Mouse (Mus musculus) lung, embryonic 16.5 days (tissue): ENCODE measurements around the gene Scel. TPM values are rescaled to one million over a fixed set of nuclear protein-coding genes. Genes with fewer than 3 reads are reported as not detected.

Source experiments
- ATAC-seq: fragments of 200-750 bp; cut with Nextera tagmentation; 2 replicates; pipeline ENCODE4 v1.8.0; 2017; ENCODE audit warnings: low read depth, mild to moderate bottlenecking, moderate library complexity
- H3K27ac ChIP-seq: fragments of 300-500 bp; sonication (generic); 2 replicates; pipeline ENCODE4 v1.5.1; 2014; ENCODE audit warnings: mild to moderate bottlenecking, control low read depth, low read length
- H3K27me3 ChIP-seq: fragments of 300-500 bp; sonication (generic); 2 replicates; pipeline ENCODE4 v1.6.1; 2014; ENCODE audit warnings: low read depth, low read length, mixed read lengths; ENCODE audit not compliant: control insufficient read depth, insufficient read depth
- H3K36me3 ChIP-seq: fragments of 300-500 bp; sonication (generic); 2 replicates; pipeline ENCODE4 v1.6.1; 2014; ENCODE audit warnings: low read length; ENCODE audit not compliant: control insufficient read depth, insufficient read depth
- H3K4me1 ChIP-seq: fragments of 300-500 bp; sonication (generic); replicated peaks from 2 replicates; pipeline ENCODE4 v1.6.1; 2014; ENCODE audit warnings: low read length, mixed read lengths; ENCODE audit not compliant: control insufficient read depth, insufficient read depth
- H3K4me2 ChIP-seq: fragments of 300-500 bp; sonication (generic); 2 replicates; pipeline ENCODE4 v1.6.1; 2014; ENCODE audit warnings: low read depth, low read length, control low read depth
- H3K4me3 ChIP-seq: fragments of 300-500 bp; sonication (generic); 2 replicates; pipeline ENCODE4 v1.5.1; 2014; ENCODE audit warnings: mild to moderate bottlenecking, low read length, control low read depth
- H3K9ac ChIP-seq: fragments of 300-500 bp; sonication (generic); 2 replicates; pipeline ENCODE4 v1.6.1; 2014; ENCODE audit warnings: low read length, control low read depth
- H3K9me3 ChIP-seq: fragments of 300-500 bp; sonication (generic); 2 replicates; pipeline ENCODE4 v1.6.1; 2016; ENCODE audit warnings: low read length; ENCODE audit not compliant: control insufficient read depth
- WGBS: fragments of 180-500 bp; shearing (Covaris S2); extraction: QIAGEN DNeasy Blood & Tissue Kit; methylation state at CpG from one replicate; pipeline ENCODE4 v1.1.7; 2014; 5-methylcytosine and 5-hydroxymethylcytosine counted together
- polyA plus RNA-seq: library from polyadenylated mRNA; unstranded; fragments of >200 nt; fragmentation: Nextera tagmentation; extraction: Ambion mirVana; gene quantifications from 2 replicates; pipeline ENCODE4 v1.2.1, GENCODE M21; 2015

The Scel gene
- polyA plus RNA-seq, 1 experiment from 2014 or later, result 1.7 TPM

DNA sequence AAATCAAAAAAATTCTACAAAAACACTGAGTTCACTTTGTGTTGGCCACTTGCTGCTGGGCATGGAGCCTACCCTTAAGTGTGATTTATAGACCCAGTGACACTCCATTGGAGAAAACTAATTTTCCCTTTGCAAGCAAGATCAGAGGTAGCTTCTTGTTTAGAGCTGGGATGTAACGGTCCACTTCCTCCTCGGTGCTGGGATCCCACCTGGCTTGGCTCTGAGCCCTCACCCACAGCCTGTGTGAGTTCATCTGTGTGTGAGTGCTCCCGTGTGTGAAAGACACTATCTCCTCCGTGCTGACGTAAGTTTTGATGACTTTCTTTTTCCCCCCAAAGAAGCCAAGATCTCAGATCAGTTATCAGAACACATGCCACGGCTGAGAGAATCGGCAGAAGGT lies 62.7 kb downstream of the Scel start:
- WGBS, result 61% methylated on average over 7 of the region's 7 CpGs
- H3K27ac ChIP-seq, result no peak overlapping the region
- no peak overlapping the region for H3K4me2 ChIP-seq
- H3K27me3 ChIP-seq, result no peaks in the 10 kb centered on the region
- H3K36me3 ChIP-seq, result no peaks in the 10 kb centered on the region
- no peaks in the 10 kb centered on the region for H3K4me1 ChIP-seq
- no peak overlapping the region for H3K9ac ChIP-seq
- no peaks in the 10 kb centered on the region for H3K9me3 ChIP-seq
- ATAC-seq, result no peak
- H3K4me3 ChIP-seq, result no peak overlapping the region

DNA sequence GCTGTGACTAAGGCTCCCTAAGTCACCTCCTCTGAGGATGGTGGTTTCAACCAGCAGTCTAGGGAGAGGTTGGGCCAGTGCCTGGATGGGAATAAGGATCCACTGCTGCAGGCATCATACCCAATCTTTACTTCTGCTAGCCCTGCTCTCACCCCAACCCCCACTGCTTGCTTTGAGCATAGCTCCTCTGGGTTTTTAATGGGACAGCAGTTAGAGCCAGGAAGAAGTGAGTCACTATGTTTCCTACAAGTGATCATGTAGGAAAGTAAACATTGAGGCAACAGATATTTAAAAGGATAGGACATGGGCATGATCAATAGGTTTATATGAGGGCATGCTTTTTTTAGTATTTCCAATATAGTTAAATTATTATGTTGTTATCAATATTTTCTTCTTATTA lies 63.9 kb downstream of the Scel start:
- no peak overlapping the region for H3K27ac ChIP-seq
- no peaks in the 10 kb centered on the region for H3K4me1 ChIP-seq
- no peaks in the 10 kb centered on the region for H3K36me3 ChIP-seq
- no peak overlapping the region for H3K4me3 ChIP-seq
- no peaks in the 10 kb centered on the region for H3K27me3 ChIP-seq
- no peak for ATAC-seq
- H3K9me3 ChIP-seq, result no peaks in the 10 kb centered on the region
- no peak overlapping the region for H3K4me2 ChIP-seq
- H3K9ac ChIP-seq, result no peak overlapping the region

GRCm38 (mm10) chr14:103586662-103587061 lies 73.5 kb downstream of the Scel start:
- no peaks in the 10 kb centered on the region for H3K36me3 ChIP-seq
- no peaks in the 10 kb centered on the region for H3K4me1 ChIP-seq
- no peak overlapping the region for H3K4me3 ChIP-seq
- WGBS, result 60% methylated on average over 4 of the region's 4 CpGs
- H3K27ac ChIP-seq, result no peak overlapping the region
- H3K4me2 ChIP-seq, result no peak overlapping the region
- ATAC-seq, result no peak
- no peaks in the 10 kb centered on the region for H3K27me3 ChIP-seq
- H3K9ac ChIP-seq, result no peak overlapping the region
- no peaks in the 10 kb centered on the region for H3K9me3 ChIP-seq

DNA sequence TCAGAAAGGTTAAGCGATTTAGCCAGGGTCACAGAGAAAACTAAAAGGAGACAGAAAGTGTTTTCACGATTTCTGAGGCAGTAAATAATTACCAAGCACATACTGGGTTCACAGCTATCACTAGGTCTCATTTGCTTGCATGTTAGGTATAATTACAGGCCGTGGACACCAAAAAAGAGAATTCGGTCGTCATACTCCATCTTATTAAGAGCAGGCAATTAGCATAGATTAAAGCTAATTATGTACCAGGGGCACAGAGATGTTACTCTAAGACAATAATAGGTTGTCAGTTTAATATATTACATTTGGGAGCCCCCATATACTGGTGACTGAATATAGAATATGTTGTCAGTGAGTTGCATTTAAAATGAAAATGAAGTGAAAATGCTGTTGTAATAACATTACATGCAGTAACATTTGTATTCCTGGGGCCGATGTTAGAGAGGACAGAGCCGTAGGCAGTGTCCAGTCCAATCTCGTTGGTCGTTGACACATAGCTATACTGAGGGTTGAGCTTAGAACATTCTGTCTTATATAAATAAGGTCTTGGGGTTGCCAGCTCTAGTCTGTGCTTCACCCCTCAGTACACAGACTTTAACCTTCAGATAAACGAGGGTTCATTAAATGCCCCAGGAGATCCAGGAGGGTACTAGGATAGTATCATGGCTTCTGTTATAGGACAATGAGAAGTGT lies 74.2 kb downstream of the Scel start:
- WGBS, result 86% methylated on average over 10 of the region's 10 CpGs
- no peak for ATAC-seq
- no peak overlapping the region for H3K9ac ChIP-seq

GRCm38 (mm10) chr14:103589819-103590218 lies 76.7 kb downstream of the Scel start:
- WGBS, result 53% methylated on average over 7 of the region's 7 CpGs
- Histone ChIP-seq H3K27ac (no peak overlapping the region), H3K4me2 (peak overlapping the region; percentile 35), H3K36me3 (no peaks in the 10 kb centered on the region), H3K9me3 (no peaks in the 10 kb centered on the region), H3K27me3 (no peaks in the 10 kb centered on the region), H3K4me1 (no peaks in the 10 kb centered on the region), H3K4me3 (no peak overlapping the region), H3K9ac (no peak overlapping the region)
- ATAC-seq, result peak; percentile 80

More for the DNA sequence above, 74.2 kb downstream of the Scel start:
- Histone ChIP-seq H3K27me3 (no peaks in the 10 kb centered on the region), H3K4me2 (no peak overlapping the region), H3K9me3 (no peaks in the 10 kb centered on the region), H3K4me1 (no peaks in the 10 kb centered on the region), H3K27ac (no peak overlapping the region), H3K4me3 (no peak overlapping the region), H3K36me3 (no peaks in the 10 kb centered on the region)

GRCm38 (mm10) chr14:103595870-103596269 lies 82.7 kb downstream of the Scel start:
- H3K27ac ChIP-seq, result no peak overlapping the region
- no peak for ATAC-seq

GRCm38 (mm10) chr14:103608063-103608462 lies 94.9 kb downstream of the Scel start:
- Histone ChIP-seq H3K4me3 (no peak overlapping the region), H3K4me2 (no peak overlapping the region), H3K36me3 (no peaks in the 10 kb centered on the region), H3K9ac (no peak overlapping the region), H3K27ac (no peak overlapping the region), H3K27me3 (no peaks in the 10 kb centered on the region), H3K9me3 (no peaks in the 10 kb centered on the region), H3K4me1 (no peaks in the 10 kb centered on the region)
- peak; percentile 82 for ATAC-seq
- WGBS, result 62% methylated on average over 8 of the region's 8 CpGs

More at GRCm38 (mm10) chr14:103595870-103596269, 82.7 kb downstream of the Scel start:
- Histone ChIP-seq H3K36me3 (no peaks in the 10 kb centered on the region), H3K27me3 (no peaks in the 10 kb centered on the region), H3K4me1 (no peaks in the 10 kb centered on the region), H3K4me2 (no peak overlapping the region), H3K9ac (no peak overlapping the region), H3K4me3 (no peak overlapping the region), H3K9me3 (no peaks in the 10 kb centered on the region)
- 59% methylated on average over 5 of the region's 5 CpGs for WGBS

- Histone ChIP-seq H3K4me1 (no peaks in the 10 kb centered on the region), H3K9ac (no peak overlapping the region), H3K4me3 (no peak overlapping the region), H3K27ac (no peak overlapping the region), H3K36me3 (no peaks in the 10 kb centered on the region), H3K4me2 (no peak overlapping the region), H3K27me3 (no peaks in the 10 kb centered on the region), H3K9me3 (no peaks in the 10 kb centered on the region)
- 82% methylated on average over 6 of the region's 6 CpGs for WGBS
- ATAC-seq, result no peak
These were observed 100.6 kb downstream of the Scel start for GRCm38 (mm10) chr14:103613573-103614271.

DNA sequence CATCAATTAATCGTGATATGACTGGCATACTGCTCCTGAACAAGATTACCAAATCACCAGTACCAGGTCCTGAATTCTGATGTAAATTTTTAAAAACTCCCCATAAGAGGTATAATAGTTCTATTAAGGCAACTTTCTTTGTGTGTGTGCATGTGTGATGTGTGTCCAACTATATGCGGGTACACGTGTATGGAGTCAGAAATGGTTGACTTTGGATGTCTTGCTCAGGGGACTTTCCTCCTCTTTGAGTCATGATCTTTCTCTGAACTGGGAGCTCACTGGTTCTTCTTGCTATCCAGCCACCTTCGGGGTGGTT lies 101.1 kb downstream of the Scel start:
- ATAC-seq, result no peak
- H3K4me3 ChIP-seq, result no peak overlapping the region
- H3K27me3 ChIP-seq, result no peaks in the 10 kb centered on the region
- H3K9ac ChIP-seq, result no peak overlapping the region
- H3K9me3 ChIP-seq, result no peaks in the 10 kb centered on the region
- H3K4me2 ChIP-seq, result no peak overlapping the region
- no peaks in the 10 kb centered on the region for H3K4me1 ChIP-seq
- H3K36me3 ChIP-seq, result no peaks in the 10 kb centered on the region
- H3K27ac ChIP-seq, result no peak overlapping the region
- WGBS, result 87% methylated on average over 4 of the region's 4 CpGs
